Mouse (Mus musculus): ENCODE data around the gene Rgs14. TPM values are rescaled to one million over a fixed set of nuclear protein-coding genes. Genes with fewer than 3 reads are reported as not detected.

The Rgs14 gene
- polyA plus RNA-seq, 1 experiment = 0.10 TPM

DNA sequence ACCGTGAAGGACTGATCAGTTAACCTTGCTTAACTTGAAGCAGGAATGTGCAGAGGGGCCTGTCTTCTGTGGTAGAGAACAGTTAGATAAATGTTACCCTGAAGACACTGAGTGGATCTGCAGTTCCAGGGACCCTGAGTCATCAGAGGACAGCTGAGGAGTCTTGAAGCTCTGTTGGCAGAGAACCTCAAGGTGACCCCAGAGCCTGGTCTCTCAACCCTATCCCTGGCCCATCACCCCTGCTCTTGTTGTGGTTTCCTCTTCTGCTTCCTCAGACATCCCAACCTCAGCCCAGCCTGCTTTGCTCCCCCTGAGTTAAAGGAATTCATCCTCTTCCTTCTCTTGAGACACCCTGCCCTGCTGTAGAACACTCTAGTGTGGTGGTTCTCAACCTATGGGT lies 28.6 kb downstream of the Rgs14 start, which contains the start of gene Slc34a1:
Gene Slc34a1 (plus strand): TSS at position 100 of the 400 bp plus-strand sequence.
- H3K27me3 ChIP-seq (ENCODE audit: control insufficient read depth, insufficient read depth, low read length) = no peaks in the 10 kb centered on the region

DNA sequence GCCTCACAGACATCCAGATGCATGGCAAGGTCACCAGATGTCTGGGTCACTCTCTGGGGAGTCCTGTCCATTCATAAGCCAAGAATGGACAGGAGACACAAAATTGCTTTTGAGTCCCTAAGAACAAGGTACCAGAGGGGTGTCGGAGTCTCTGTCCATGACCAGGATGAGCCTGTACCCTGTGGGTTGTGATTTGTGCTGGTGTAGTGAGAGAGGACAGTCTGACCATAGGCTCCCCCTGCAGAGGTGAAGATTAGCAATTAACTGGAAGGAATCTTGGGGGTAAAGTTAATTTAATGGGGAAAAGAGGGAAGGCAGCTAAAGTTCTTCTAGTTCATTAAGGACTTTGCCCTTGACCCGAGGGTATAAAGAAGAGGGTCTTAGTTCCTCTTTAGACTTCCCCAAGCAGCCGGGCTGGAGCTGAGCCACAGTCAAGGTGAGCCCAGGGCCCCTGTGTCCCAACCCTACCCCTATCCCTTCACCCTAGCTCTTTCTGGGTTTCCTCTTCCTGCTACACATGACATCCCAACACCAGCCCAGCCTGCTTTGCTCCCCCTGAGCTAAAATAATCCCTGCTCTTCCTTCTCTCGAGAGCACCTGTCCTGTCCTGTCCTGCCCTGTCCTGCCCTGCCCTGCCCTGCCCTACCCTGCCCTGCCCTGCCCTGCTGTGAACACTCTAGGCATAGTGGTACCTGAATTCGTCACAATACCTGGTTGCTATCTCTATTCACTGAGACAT lies 29.9 kb downstream of the Rgs14 start:
- Histone ChIP-seq H3K4me1 (ENCODE audit: control insufficient read depth, insufficient read depth, low read length) (no peaks in the 10 kb centered on the region), H3K27me3 (ENCODE audit: control insufficient read depth, insufficient read depth, low read length) (no peaks in the 10 kb centered on the region), H3K27ac (ENCODE audit: control insufficient read depth, insufficient read depth, low read depth, low read length) (no peak overlapping the region), H3K4me3 (ENCODE audit: control insufficient read depth, low read depth, low read length) (no peak overlapping the region), H3K36me3 (ENCODE audit: control insufficient read depth, insufficient read depth, low read length) (no peaks in the 10 kb centered on the region)
- TF ChIP-seq CTCF (IDR thresholded peaks at IDR 0.05; ENCODE audit: control insufficient read depth, insufficient read depth, insufficient replicate concordance, low read depth, low read length) (no peak), POLR2A (IDR thresholded peaks at IDR 0.05; ENCODE audit: control insufficient read depth, low read depth, low read length) (no peak)

More for the DNA sequence above, 28.6 kb downstream of the Rgs14 start, which contains the start of gene Slc34a1:
- Histone ChIP-seq H3K27ac (ENCODE audit: control insufficient read depth, insufficient read depth, low read depth, low read length) (no peak within 1 kb of the TSS), H3K4me1 (ENCODE audit: control insufficient read depth, insufficient read depth, low read length) (no peaks in the 10 kb centered on the region), H3K4me3 (ENCODE audit: control insufficient read depth, low read depth, low read length) (no peak within 1 kb of the TSS), H3K36me3 (ENCODE audit: control insufficient read depth, insufficient read depth, low read length) (no peaks in the 10 kb centered on the region)
- TF ChIP-seq CTCF (IDR thresholded peaks at IDR 0.05; ENCODE audit: control insufficient read depth, insufficient read depth, insufficient replicate concordance, low read depth, low read length) (no peak), POLR2A (IDR thresholded peaks at IDR 0.05; ENCODE audit: control insufficient read depth, low read depth, low read length) (no peak)

DNA sequence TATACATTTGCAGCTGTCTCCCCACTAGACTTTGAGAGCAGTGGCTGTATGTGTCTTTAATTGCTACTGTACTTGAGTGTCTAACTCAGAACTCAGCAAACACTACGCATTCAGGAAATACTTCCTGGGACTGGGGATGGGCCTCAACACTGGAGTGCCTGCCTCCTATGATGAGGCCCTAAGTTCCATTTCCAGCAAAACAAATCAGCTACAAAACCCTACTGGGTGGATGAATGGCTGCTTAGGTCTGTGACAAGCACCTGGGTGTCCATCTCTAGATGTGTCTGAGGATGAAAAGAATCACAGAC lies 30.5 kb downstream of the Rgs14 start:
- no peak overlapping the region for H3K27ac ChIP-seq (ENCODE audit: control insufficient read depth, insufficient read depth, low read depth, low read length)
- H3K36me3 ChIP-seq (ENCODE audit: control insufficient read depth, insufficient read depth, low read length) = no peaks in the 10 kb centered on the region
- no peak for TF ChIP-seq POLR2A (IDR thresholded peaks at IDR 0.05; ENCODE audit: control insufficient read depth, low read depth, low read length)

DNA sequence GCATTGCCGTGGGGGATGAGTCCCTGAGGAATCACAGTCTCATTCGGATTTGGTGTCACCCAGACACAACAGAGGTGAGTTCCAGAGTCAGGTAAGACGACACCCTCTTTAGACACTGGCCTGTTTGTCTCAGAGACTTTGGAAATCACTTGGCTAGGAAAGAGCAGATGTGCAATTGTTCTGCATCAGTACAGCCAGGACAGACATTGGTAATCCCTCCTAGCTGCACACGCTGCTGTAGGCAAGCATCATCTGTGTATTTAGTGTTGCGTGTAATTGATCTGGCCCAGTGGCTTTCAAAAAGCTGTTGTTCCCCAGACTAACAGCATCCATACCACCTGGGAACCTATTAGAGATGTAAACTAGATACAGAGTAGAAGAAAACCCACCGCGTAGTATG lies 33.7 kb downstream of the Rgs14 start:
- TF ChIP-seq POLR2A (IDR thresholded peaks at IDR 0.05; ENCODE audit: control insufficient read depth, low read depth, low read length) = no peak
- TF ChIP-seq CTCF (IDR thresholded peaks at IDR 0.05; ENCODE audit: control insufficient read depth, insufficient read depth, insufficient replicate concordance, low read depth, low read length) = no peak
- Histone ChIP-seq H3K4me3 (ENCODE audit: control insufficient read depth, low read depth, low read length) (no peak overlapping the region), H3K27ac (ENCODE audit: control insufficient read depth, insufficient read depth, low read depth, low read length) (no peak overlapping the region), H3K27me3 (ENCODE audit: control insufficient read depth, insufficient read depth, low read length) (no peaks in the 10 kb centered on the region), H3K4me1 (ENCODE audit: control insufficient read depth, insufficient read depth, low read length) (0 out of 2 replicates have a peak, but pooled peaks cover 2% of the 10 kb centered on the region), H3K36me3 (ENCODE audit: control insufficient read depth, insufficient read depth, low read length) (no peaks in the 10 kb centered on the region)

More for the DNA sequence above, 30.5 kb downstream of the Rgs14 start:
- Histone ChIP-seq H3K27me3 (ENCODE audit: control insufficient read depth, insufficient read depth, low read length) (no peaks in the 10 kb centered on the region), H3K4me1 (ENCODE audit: control insufficient read depth, insufficient read depth, low read length) (no peaks in the 10 kb centered on the region), H3K4me3 (ENCODE audit: control insufficient read depth, low read depth, low read length) (no peak overlapping the region)

DNA sequence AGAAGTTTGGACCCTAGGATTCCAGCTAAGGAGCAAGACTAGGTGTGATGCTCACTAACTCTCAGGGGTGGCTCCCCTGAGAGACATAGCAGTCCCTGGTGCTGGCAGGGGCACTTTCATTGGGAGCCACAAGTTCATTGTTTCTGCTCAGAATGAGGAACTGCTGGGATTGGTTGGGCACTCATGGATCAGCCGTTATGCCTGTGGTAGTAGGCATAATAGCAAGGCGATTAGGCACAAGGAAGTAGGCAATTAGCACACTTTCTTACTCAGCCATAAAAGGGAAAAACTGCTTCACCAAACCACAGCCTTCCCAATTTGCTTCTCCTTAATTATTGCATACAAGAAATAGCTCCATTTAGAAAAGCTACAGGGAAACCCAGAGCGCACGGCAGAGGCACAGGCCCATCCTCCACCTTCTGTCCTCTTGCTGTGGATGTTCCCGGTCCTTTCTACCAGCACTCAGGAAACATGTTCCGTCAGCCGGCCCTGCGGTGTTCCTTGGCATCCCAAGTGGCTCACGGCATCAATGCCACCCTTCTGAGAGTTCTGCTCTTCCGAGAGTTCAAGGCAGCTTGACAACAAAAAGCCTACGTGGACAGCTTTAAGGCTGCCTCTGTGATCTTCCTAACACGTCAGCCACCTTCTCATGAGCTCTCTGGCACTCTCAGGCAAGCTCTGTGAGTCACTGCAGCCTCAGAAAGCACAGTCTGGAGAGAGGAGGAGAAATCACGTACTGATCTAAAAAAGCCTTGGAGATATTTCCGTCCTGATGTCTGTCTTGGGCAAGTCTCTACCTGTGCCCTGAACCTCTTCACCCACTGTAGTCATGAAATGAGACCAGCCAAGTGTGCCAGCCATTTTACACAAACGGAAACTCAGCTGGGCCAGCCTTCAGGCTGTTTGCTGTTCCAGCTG lies 34.7 kb downstream of the Rgs14 start:
- Histone ChIP-seq H3K4me1 (ENCODE audit: control insufficient read depth, insufficient read depth, low read length) (0 out of 2 replicates have a peak, but pooled peaks cover 2% of the 10 kb centered on the region), H3K27ac (ENCODE audit: control insufficient read depth, insufficient read depth, low read depth, low read length) (no peak overlapping the region), H3K36me3 (ENCODE audit: control insufficient read depth, insufficient read depth, low read length) (no peaks in the 10 kb centered on the region), H3K4me3 (ENCODE audit: control insufficient read depth, low read depth, low read length) (no peak overlapping the region), H3K27me3 (ENCODE audit: control insufficient read depth, insufficient read depth, low read length) (no peaks in the 10 kb centered on the region)
- TF ChIP-seq POLR2A (IDR thresholded peaks at IDR 0.05; ENCODE audit: control insufficient read depth, low read depth, low read length) = no peak
- no peak for TF ChIP-seq CTCF (IDR thresholded peaks at IDR 0.05; ENCODE audit: control insufficient read depth, insufficient read depth, insufficient replicate concordance, low read depth, low read length)

DNA sequence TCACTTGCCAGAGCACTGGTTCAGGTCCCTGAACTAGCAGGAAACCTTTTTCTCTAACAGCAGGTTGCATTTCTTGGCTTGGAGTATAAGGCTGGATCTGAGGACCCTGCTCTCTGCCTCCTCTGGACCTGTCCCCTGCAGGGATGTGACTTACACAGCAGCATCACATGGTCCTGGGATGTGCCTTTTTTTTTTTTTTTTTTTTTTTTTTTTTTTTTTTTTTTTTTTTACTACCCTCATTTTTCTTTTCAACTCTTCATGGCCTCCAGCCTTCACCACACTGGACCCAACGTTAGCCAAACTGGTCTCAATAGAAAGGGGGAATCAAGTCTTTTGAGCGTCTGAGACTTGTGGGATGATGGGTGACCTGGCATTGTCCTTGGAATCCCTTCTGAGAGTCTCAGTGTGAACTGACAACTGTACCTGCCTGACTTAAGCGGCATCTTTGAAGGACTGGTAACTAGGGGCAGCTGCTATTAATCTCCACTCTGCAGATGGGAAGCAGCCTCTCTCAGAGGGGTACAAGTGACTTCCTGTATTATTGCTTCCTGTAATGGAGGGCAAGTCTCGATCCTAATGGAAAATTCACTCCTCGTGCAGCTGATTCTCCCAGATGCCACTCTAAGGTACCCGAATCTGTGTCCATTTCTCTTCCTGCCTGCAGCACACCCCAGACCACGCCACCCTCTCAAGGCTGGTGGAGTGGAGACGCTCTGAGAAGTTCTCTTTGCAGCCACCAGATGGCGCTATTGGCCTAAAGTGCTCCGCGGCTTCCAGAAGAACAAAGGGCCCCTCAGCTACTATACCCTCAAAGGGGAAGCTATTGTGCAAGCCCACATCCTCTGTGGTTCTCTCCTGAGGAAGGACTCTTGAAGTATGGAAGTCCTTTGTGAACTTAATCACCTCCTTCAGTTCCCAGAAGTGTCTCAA lies 35.6 kb downstream of the Rgs14 start:
- Histone ChIP-seq H3K4me1 (ENCODE audit: control insufficient read depth, insufficient read depth, low read length) (0 out of 2 replicates have a peak, but pooled peaks cover 2% of the 10 kb centered on the region), H3K36me3 (ENCODE audit: control insufficient read depth, insufficient read depth, low read length) (no peaks in the 10 kb centered on the region), H3K27ac (ENCODE audit: control insufficient read depth, insufficient read depth, low read depth, low read length) (no peak overlapping the region), H3K27me3 (ENCODE audit: control insufficient read depth, insufficient read depth, low read length) (no peaks in the 10 kb centered on the region), H3K4me3 (ENCODE audit: control insufficient read depth, low read depth, low read length) (no peak overlapping the region)
- TF ChIP-seq POLR2A (IDR thresholded peaks at IDR 0.05; ENCODE audit: control insufficient read depth, low read depth, low read length) (no peak), CTCF (IDR thresholded peaks at IDR 0.05; ENCODE audit: control insufficient read depth, insufficient read depth, insufficient replicate concordance, low read depth, low read length) (peak; percentile 93)
